Mouse (Mus musculus): ENCODE measurements around the gene Gpr137. TPM values are rescaled to one million over a fixed set of nuclear protein-coding genes. Genes with fewer than 3 reads are reported as not detected.
"Not testable (repeated sequence)": the region's sequence is repeated elsewhere in the genome, so short reads cannot be mapped to it uniquely, and the experiment has no call there.

Gene Gpr137
- polyA plus RNA-seq, 1 experiment from 2014 or later: 18.1 TPM

DNA sequence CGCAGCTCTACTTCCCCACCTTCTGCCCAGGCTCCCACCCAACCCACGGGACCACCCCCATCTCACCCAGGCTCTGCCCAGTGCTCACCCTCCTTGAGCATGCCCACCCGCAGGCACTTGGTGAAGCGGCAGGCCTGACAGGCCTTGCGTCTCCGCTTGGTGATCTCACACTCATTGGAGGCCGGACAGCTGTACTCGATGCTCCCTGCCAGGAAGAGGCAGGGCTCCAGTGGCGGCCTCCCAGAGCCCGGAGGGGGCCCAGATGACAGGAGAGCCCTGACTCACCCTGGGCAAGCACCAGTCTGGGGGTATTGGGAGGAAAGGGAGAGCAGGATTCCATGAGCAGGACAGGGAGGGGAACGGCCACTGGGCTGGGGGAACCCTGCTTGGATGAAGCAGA is 28.3 kb downstream of the Gpr137 start:
- Histone ChIP-seq H3K4me3 (ENCODE audit: low read depth, low read length) (no peak overlapping the region), H3K4me2 (ENCODE audit: low read depth, low read length) (no peak overlapping the region; the same call in 1 of the 2 replicates), H3K27me3 (ENCODE audit: control insufficient read depth, insufficient read depth, low read length) (no peaks in the 10 kb centered on the region), H3K4me1 (ENCODE audit: control insufficient read depth, insufficient read depth, low read length) (peaks cover 5% of the 10 kb centered on the region), H3K9me3 (replicated peaks; ENCODE audit: control insufficient read depth, low read length) (no peaks in the 10 kb centered on the region), H3K9ac (replicated peaks; ENCODE audit: low read length) (0 out of 2 replicates have a peak overlapping the region, but pooled peaks have one; percentile 6), H3K36me3 (replicated peaks; ENCODE audit: control insufficient read depth, insufficient read depth, low read depth, low read length) (peaks cover 15% of the 10 kb centered on the region), H3K27ac (replicated peaks; ENCODE audit: low read depth, low read length) (no peak overlapping the region)
- 82% methylated on average over 11 of the region's 11 CpGs for WGBS
- no peak for DNase-seq (ENCODE audit: low spot score)
- ATAC-seq (replicated peaks; ENCODE audit: insufficient number of reproducible peaks, low FRiP score, low TSS enrichment, low read depth): no peak

DNA sequence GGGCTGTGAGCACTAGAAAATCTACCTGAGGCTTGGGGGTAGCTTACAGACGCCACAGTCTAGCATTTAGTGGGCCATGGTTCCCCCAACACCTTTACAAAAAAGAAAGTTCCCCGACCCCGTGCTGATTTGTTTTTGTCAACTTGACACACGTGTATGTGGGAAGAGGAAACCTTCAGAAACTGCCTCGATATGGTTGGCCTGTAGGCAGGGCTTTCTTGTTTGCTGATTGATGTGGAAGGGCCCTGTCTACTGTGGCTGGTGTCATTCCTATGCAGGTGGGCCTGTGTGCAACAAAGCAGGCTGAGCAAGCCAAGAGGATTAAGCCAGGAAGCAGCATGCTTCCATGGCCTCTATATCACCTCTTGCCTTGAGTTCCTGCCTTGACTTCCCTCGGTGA is 29.2 kb downstream of the Gpr137 start:
- H3K27ac ChIP-seq (replicated peaks; ENCODE audit: low read depth, low read length): no peak overlapping the region
- no peak overlapping the region for H3K9ac ChIP-seq (replicated peaks; ENCODE audit: low read length)
- H3K36me3 ChIP-seq (replicated peaks; ENCODE audit: control insufficient read depth, insufficient read depth, low read depth, low read length): peaks cover 15% of the 10 kb centered on the region
- H3K4me2 ChIP-seq (ENCODE audit: low read depth, low read length): no peak overlapping the region
- H3K27me3 ChIP-seq (ENCODE audit: control insufficient read depth, insufficient read depth, low read length): no peaks in the 10 kb centered on the region
- peaks cover 5% of the 10 kb centered on the region for H3K4me1 ChIP-seq (ENCODE audit: control insufficient read depth, insufficient read depth, low read length)
- no peak for DNase-seq (ENCODE audit: low spot score)
- WGBS: 86% methylated on average over 6 of the region's 6 CpGs
- no peak overlapping the region for H3K4me3 ChIP-seq (ENCODE audit: low read depth, low read length)
- no peak for ATAC-seq (replicated peaks; ENCODE audit: insufficient number of reproducible peaks, low FRiP score, low TSS enrichment, low read depth)
- H3K9me3 ChIP-seq (replicated peaks; ENCODE audit: control insufficient read depth, low read length): no peaks in the 10 kb centered on the region

DNA sequence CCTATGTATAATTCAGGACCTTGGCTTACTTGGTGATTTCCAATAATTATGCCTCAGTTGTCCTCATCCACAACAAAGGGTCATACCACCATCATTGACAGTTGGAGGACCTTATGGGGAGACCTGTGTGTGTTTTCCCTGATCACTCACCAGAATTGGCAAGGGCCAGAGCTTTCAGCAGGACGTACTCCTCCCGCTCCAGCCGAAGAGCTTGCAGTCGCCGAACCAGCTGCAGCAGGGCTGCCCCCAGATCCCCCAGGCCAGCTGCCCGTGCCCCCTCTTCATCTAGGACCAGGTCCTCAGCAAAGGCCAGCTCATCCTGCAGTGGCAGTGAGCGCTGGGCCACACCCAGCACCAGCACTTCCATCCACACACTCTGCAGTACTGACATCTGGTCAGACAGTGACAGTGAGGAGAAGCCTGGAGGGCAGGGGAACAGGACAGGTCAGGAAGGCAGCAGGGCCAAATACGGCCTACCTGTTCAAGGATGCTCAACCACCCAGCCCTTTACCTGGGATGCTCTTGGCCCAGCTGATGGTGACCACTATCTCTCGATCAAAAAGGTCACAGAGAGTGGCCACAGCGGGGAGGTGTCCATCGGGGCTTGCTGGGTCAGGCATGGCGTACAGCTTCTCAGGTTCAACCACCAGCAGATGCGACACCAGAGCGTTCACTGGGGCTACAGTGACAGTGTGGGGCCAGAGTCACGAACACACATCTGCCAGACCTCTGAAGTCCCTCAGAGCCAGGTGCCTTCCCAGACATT is 29.9 kb downstream of the Gpr137 start:
- no peaks in the 10 kb centered on the region for H3K9me3 ChIP-seq (replicated peaks; ENCODE audit: control insufficient read depth, low read length)
- 95% methylated on average over 15 of the region's 15 CpGs for WGBS
- H3K4me2 ChIP-seq (ENCODE audit: low read depth, low read length): no peak overlapping the region
- DNase-seq (ENCODE audit: low spot score) (no peak), ATAC-seq (replicated peaks; ENCODE audit: insufficient number of reproducible peaks, low FRiP score, low TSS enrichment, low read depth) (no peak)
- H3K4me1 ChIP-seq (ENCODE audit: control insufficient read depth, insufficient read depth, low read length): peaks cover 5% of the 10 kb centered on the region
- H3K4me3 ChIP-seq (ENCODE audit: low read depth, low read length): no peak overlapping the region
- no peak overlapping the region for H3K27ac ChIP-seq (replicated peaks; ENCODE audit: low read depth, low read length)
- no peak overlapping the region for H3K9ac ChIP-seq (replicated peaks; ENCODE audit: low read length)
- no peaks in the 10 kb centered on the region for H3K27me3 ChIP-seq (ENCODE audit: control insufficient read depth, insufficient read depth, low read length)
- H3K36me3 ChIP-seq (replicated peaks; ENCODE audit: control insufficient read depth, insufficient read depth, low read depth, low read length): peaks cover 15% of the 10 kb centered on the region

DNA sequence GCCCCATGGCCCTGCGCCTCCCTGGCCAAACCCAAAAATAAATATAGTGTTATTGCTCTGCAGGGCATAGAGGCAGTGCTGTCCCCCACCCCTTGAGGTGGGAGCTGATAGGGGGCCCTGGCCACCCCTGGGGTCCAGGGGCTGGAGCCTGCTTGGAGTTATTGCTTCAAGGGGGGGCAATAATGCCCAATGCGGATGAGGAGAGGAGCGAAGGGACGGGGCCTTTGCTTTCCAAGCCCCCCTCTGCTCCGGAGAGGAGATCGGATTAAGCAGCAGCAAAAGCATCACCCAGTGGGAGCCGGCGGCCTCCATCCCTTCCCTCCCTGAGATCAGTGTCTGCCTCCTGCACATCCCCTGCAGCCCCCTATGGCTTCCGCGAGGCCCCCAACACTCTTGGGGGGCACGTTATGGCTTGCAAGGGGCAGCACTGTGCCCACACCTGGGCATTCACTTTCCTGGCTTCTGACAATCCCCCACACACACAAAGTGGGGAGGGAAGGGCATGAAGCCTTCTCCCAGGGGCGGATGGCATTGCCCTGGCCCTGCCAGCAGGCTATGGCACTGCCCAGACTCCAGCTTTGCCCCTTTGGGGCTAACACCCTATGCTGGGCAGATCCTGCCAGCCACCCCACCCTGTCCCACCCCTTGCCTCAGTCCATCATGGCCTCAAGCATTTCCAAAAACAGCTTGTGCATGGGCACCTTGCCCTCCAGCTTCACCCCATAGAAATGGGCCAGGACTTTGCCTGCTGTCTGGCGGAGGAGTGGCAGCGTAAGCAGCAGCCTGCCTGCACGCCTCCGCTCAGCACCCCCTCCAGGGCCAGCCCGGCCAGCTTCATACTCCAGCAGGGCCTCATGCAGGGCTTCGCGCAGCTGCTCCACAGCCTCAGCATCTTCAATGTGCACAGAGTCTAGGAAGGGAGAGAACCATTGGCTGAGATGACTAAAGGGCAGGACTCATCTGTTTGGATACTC is 30.9 kb downstream of the Gpr137 start:
- DNase-seq (ENCODE audit: low spot score): no peak
- H3K9ac ChIP-seq (replicated peaks; ENCODE audit: low read length): 0 out of 2 replicates have a peak overlapping the region, but pooled peaks have one; percentile 28
- ATAC-seq (replicated peaks; ENCODE audit: insufficient number of reproducible peaks, low FRiP score, low TSS enrichment, low read depth): no peak
- no peaks in the 10 kb centered on the region for H3K27me3 ChIP-seq (ENCODE audit: control insufficient read depth, insufficient read depth, low read length)
- no peaks in the 10 kb centered on the region for H3K9me3 ChIP-seq (replicated peaks; ENCODE audit: control insufficient read depth, low read length)
- no peak overlapping the region for H3K27ac ChIP-seq (replicated peaks; ENCODE audit: low read depth, low read length)
- peaks cover 15% of the 10 kb centered on the region for H3K36me3 ChIP-seq (replicated peaks; ENCODE audit: control insufficient read depth, insufficient read depth, low read depth, low read length)
- H3K4me3 ChIP-seq (ENCODE audit: low read depth, low read length): peak overlapping the region; percentile 14; the same call in 1 of the 2 replicates
- 87% methylated on average over 19 of the region's 19 CpGs for WGBS
- peaks cover 5% of the 10 kb centered on the region for H3K4me1 ChIP-seq (ENCODE audit: control insufficient read depth, insufficient read depth, low read length)
- peak overlapping the region; percentile 48 for H3K4me2 ChIP-seq (ENCODE audit: low read depth, low read length)

DNA sequence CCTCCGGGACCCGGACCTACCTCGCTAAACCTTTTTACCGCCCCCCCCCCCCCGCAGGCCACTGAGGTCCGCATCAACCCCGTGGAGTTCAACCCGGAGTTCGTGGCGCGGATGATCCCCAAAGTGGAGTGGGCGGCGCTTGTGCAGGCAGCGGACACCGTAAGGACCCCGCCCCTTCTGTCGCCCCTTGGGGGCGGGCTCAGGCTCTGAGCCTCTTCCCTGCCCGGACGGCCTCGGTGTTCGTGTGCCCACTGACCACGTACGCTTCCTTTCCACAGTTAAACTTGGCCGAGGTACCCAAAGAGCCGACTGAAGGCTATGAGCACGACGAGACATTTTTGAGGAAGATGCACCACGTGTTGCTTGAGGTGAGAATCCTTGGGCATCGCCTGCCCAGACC is 32.0 kb downstream of the Gpr137 start:
- Histone ChIP-seq H3K4me3 (ENCODE audit: low read depth, low read length) (peak overlapping the region; percentile 61), H3K36me3 (replicated peaks; ENCODE audit: control insufficient read depth, insufficient read depth, low read depth, low read length) (peaks cover 15% of the 10 kb centered on the region), H3K9ac (replicated peaks; ENCODE audit: low read length) (peak overlapping the region; percentile 68), H3K27ac (replicated peaks; ENCODE audit: low read depth, low read length) (peak overlapping the region; percentile 96), H3K4me2 (ENCODE audit: low read depth, low read length) (peak overlapping the region; percentile 82)
- H3K4me1 ChIP-seq (ENCODE audit: control insufficient read depth, insufficient read depth, low read length); H3K9me3 ChIP-seq (replicated peaks; ENCODE audit: control insufficient read depth, low read length); H3K27me3 ChIP-seq (ENCODE audit: control insufficient read depth, insufficient read depth, low read length): not testable (repeated sequence)
- under 1% methylated on average over 30 of the region's 30 CpGs for WGBS
- DNase-seq (ENCODE audit: low spot score): peak; percentile 69
- peak; percentile 15; the same call in 1 of the 2 replicates for ATAC-seq (replicated peaks; ENCODE audit: insufficient number of reproducible peaks, low FRiP score, low TSS enrichment, low read depth)

DNA sequence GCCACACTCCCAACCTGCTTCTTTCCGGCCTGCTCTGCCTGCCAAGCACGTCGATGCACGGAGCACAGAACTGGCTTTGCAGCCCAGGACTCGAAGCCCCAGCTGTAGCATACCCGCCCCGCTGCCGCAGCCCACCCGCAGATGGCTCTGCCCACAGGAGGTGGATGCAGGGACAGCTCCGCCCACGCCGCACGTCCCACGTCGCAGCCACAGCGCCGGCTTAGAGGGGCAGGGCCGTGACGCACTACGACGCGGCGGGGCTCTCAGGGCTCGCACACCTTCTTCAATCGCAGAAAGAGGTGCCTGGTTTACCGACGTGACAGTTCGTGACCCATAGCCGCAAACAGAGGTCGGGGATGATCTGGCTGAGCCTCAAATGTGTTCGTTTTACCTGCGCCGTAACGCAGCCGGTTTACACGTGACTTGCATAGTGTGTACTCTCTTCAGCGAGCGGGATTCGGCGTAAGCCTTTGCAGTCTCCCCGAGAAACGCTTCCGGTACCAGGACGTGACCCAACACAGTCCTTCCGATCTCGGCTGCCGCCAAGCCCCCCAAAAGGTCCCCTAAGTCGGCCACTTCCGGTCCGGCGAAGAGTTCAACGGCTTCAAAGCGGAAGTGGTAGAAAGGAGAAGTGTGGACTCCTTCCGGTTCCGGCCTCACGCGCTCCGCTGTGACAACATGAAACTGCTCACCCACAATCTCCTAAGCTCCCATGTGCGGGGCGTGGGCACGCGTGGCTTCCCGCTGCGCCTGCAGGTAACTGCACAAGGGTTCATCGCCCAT is 32.6 kb downstream of the Gpr137 start, which contains the start of the genes Trmt112 and Prdx5:
Gene Trmt112 (plus strand): TSS at position 192 of the 783 bp plus-strand sequence.
Gene Prdx5 (minus strand): TSS at position 600 of the 783 bp plus-strand sequence.
- Histone ChIP-seq H3K4me2 (ENCODE audit: low read depth, low read length) (peak within 1 kb of the TSS; percentile 82), H3K27ac (replicated peaks; ENCODE audit: low read depth, low read length) (peak within 1 kb of the TSS; percentile 96), H3K4me3 (ENCODE audit: low read depth, low read length) (peak within 1 kb of the TSS; percentile 61), H3K9ac (replicated peaks; ENCODE audit: low read length) (peak within 1 kb of the TSS; percentile 68), H3K36me3 (replicated peaks; ENCODE audit: control insufficient read depth, insufficient read depth, low read depth, low read length) (peaks cover 15% of the 10 kb centered on the region), H3K9me3 (replicated peaks; ENCODE audit: control insufficient read depth, low read length) (no peaks in the 10 kb centered on the region), H3K4me1 (ENCODE audit: control insufficient read depth, insufficient read depth, low read length) (peaks cover 5% of the 10 kb centered on the region), H3K27me3 (ENCODE audit: control insufficient read depth, insufficient read depth, low read length) (no peaks in the 10 kb centered on the region)
- DNase-seq (ENCODE audit: low spot score) (peak; percentile 98), ATAC-seq (replicated peaks; ENCODE audit: insufficient number of reproducible peaks, low FRiP score, low TSS enrichment, low read depth) (peak; percentile 86)
- WGBS: 0% methylated on average over 65 of the region's 65 CpGs

DNA sequence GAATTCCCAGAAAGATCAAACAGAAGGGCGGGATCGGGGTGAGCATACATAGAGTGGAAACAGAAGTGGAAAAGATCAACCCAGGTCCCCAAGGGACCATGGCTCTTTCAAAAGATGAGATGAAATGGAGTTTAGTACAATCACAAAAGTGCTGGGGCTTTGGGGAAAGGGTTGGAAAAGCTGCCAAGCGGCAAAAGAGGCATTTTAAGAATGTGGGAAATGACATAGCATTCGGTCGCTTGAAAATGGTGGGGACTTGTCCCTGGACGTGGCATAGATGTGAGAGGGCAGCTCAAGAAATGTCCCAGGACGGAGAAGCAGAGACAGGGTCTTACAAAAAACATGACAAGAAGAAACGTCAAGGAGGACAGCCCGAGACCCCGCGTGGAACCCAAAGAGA is 33.3 kb downstream of the Gpr137 start:
- 7% methylated on average over 11 of the region's 11 CpGs for WGBS
- ATAC-seq (replicated peaks; ENCODE audit: insufficient number of reproducible peaks, low FRiP score, low TSS enrichment, low read depth): no peak

More for the DNA sequence above, 33.3 kb downstream of the Gpr137 start:
- peaks cover 15% of the 10 kb centered on the region for H3K36me3 ChIP-seq (replicated peaks; ENCODE audit: control insufficient read depth, insufficient read depth, low read depth, low read length)
- peaks cover 5% of the 10 kb centered on the region for H3K4me1 ChIP-seq (ENCODE audit: control insufficient read depth, insufficient read depth, low read length)
- H3K27ac ChIP-seq (replicated peaks; ENCODE audit: low read depth, low read length): peak overlapping the region; percentile 96
- H3K4me3 ChIP-seq (ENCODE audit: low read depth, low read length): peak overlapping the region; percentile 61
- no peaks in the 10 kb centered on the region for H3K27me3 ChIP-seq (ENCODE audit: control insufficient read depth, insufficient read depth, low read length)
- peak overlapping the region; percentile 82 for H3K4me2 ChIP-seq (ENCODE audit: low read depth, low read length)
- peak overlapping the region; percentile 68 for H3K9ac ChIP-seq (replicated peaks; ENCODE audit: low read length)
- no peaks in the 10 kb centered on the region for H3K9me3 ChIP-seq (replicated peaks; ENCODE audit: control insufficient read depth, low read length)
- no peak for DNase-seq (ENCODE audit: low spot score)

Data from embryonic facial prominence, embryonic 11.5 days (tissue).